Mouse (Mus musculus) thymus, adult 2 months (tissue): ENCODE measurements around the gene Krtap1-3.

ENCODE experiments used
- CTCF ChIP-seq: fragments of 200-500 bp; IDR thresholded peaks from 2 replicates; pipeline ENCODE4 v1.5.1; 2012; ENCODE audit warnings: mild to moderate bottlenecking, control low read depth, low read length, moderate library complexity, borderline replicate concordance; ENCODE audit not compliant: control insufficient read depth, poor library complexity, insufficient read depth; ENCODE audit errors: extremely low read depth
- POLR2A ChIP-seq: fragments of 200-500 bp; IDR thresholded peaks from 2 replicates; pipeline ENCODE4 v1.6.1; 2012; ENCODE audit warnings: mild to moderate bottlenecking, low read length, control low read depth, moderate library complexity; ENCODE audit not compliant: control insufficient read depth, poor library complexity, insufficient read depth; ENCODE audit errors: extremely low read depth

- TF ChIP-seq CTCF (no peak), POLR2A (no peak)
Observed at GRCm38 (mm10) chr11:99620335-99620734, 29.2 kb upstream of the Krtap1-3 start, which contains the start of gene Gm11562.
